Mouse (Mus musculus): ENCODE data around the gene C2cd4d.

C2cd4d gene

DNA sequence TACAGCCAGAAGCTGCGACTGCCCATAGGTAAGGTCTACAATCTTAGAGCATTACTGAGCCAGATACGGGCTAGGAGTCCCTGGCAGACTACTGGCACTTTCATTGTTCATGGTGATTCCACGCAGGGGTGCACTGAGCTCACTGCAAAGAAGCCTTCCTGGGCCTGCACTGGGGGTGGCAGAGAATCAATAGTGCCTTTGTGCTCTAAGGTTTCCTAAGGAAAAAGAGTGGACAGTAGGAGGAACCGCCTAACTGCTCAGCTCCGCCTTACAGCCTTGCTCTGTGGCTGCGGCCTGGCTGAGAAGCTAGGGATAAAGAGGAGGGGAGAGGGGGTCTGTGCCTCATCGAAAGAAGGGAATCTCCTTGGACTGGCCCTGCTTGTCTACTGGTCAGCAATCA, at the start of gene C2cd4d:
C2cd4d (plus strand) TSS at position 301 of the 400 bp plus-strand sequence.
- no peak for DNase-seq (ENCODE audit: low read depth, low spot score)

DNA sequence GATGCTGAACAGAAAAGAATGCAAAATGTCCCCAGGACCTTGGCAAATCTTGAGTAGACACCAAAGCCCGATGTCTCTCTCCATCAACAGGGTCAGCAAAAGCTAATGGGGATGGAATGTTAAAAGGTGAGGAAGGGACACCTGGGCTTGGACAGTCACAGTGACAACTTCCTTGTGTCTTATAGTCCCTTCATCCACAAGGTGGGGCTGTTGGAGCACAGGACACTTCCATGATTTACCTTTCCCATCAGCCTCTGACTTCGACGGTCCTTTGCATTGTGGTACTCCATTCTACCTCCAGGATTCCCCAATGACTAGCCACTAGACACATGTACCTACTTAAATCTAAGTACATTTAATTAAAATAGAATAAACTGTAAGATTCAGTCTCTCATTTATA, 33.6 kb upstream of the C2cd4d start:
- no peak for DNase-seq (ENCODE audit: low read depth, low spot score)

DNA sequence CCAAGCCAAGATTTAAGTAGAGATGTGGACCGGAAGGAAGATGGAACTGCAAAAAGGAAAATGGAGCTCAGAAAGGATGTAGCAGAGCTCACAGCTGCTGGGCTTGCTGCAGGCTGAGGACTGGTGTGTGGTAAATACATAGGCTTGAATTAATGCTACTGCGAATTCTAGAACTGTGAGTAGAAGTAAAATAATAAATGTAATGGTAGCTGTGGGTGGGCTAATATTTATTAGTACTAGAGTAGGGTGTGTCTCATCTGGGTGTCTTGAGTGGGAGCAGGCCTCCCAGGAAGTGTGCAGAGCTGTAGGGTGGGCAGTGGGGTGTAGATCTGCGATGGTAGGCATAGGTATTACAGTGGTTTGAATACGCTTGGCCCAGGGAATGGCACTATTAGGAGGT, 27.8 kb upstream of the C2cd4d start:
- no peak for DNase-seq (ENCODE audit: low read depth, low spot score)

DNA sequence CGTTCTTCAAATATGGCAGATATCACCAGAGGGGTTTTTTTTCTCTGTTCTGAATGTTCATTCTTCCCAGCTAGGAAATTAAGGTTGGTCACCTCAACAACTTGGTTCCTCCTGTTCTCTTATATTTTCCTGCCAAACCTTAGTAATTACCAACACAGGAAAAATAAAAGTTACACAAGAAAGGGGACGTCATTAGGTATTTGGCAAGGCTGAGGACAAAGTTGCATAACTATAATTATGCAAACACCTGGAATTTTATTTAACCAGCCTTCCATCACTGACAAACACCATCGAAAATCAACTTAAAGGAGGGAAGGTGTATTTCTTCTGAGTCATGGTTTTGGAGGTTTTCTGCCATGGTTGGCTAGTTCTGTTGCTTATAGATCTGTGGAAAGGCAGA, 23.7 kb upstream of the C2cd4d start:
- no peak for DNase-seq (ENCODE audit: low read depth, low spot score)

DNA sequence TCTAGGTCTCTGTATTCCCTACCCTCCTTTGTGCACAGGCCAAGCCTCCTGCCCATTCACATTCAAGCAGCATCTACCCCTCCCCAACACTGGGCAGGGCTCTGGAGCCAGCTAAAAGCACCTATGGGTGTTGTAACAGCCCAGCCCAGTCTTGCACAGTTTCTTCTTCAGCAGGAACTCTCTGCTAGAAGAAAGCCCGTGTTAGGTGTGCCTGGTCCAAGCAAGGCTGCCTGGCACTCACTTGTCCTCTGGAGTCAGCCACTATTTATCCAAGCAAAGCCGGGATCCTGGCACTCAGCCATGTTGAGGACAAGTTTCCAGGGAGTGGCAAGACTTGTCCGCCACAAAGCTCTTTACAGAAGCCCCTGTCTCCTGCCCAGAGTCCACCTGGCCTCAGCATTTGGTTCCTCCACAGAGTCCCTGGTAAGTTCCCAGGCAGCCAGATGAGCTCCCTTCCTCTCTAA, 20.2 kb upstream of the C2cd4d start, which contains the start of gene Them5:
Them5 (plus strand) TSS at position 141 of the 464 bp plus-strand sequence.
- DNase-seq (ENCODE audit: low read depth, low spot score), result no peak

DNA sequence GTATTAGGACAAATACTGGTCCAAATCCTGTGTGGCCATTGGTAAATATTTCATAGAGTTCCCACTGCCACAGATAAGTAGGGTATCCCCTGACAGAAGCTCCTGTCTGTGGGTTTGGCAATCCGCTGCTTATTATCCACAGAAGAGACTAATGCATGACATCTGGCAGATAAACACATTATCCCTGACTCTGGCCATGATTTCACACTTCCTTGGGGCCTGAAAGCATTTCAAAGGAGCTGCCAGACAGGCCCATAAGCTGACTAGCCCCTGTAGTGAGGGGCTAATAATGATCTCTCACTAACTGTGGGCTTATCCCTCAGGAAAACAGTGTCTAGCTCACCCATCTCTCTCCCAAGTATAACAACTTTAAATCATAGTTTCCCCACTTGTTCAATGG, 19.7 kb upstream of the C2cd4d start:
- no peak for DNase-seq (ENCODE audit: low read depth, low spot score)

DNA sequence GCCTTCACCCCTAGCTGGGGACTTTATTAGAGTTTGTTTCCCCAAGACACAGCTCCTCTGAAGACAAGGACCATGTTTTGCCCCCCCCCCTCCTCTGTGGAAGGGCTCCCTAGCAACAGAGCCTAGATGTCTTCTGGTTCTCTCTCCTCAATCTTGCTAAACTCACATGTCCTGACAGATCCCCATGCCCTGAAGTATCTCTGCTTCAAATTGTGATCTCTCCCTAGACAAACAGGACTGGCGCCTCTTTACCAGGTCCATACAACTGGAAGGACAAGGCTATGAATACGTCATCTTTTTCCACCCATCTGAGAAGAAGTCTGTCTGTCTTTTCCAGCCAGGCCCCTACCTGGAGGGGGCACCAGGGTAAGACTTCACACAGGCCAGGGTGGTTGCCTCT, 18.1 kb upstream of the C2cd4d start:
- no peak for DNase-seq (ENCODE audit: low read depth, low spot score)

DNA sequence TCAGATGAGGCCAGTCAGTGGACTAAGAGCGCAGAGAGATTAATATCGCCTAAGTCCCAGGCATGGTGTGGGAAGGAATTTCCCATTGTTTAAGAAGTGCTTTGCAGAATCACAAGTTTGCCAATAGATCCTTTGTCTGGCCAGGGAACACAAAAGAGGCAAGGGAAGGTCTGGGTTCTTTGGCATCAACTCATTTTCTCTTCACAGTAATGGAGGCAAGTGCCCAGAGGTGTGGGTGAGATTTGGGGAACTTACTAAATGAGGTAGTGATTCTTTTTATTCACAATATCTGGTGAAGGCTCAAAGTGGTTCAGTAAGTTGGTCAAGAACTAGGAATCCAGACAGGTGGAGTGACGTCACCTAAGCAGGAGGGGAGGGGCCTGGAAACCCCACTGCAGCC, 17.3 kb upstream of the C2cd4d start:
- DNase-seq (ENCODE audit: low read depth, low spot score), result no peak

DNA sequence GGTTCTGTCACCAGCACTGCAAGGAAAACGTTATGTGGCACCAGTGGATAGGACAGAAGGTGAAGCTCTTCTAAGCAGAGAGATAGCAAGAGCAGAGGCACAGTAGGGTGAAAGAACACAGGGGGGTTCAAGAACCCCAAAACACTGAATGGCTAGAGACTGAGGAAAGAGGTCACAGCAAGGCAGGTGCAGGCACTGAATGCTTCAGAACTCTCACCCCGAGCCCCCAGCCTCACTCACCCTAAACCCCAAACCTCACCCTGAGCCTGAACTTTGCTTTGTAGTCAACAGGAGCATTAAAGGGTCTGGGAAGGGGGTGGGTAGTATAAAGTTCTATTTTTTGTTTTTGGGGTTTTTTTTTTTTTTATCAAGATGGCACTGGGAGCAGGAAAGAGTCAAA, 14.1 kb upstream of the C2cd4d start:
- DNase-seq (ENCODE audit: low read depth, low spot score), result no peak

DNA sequence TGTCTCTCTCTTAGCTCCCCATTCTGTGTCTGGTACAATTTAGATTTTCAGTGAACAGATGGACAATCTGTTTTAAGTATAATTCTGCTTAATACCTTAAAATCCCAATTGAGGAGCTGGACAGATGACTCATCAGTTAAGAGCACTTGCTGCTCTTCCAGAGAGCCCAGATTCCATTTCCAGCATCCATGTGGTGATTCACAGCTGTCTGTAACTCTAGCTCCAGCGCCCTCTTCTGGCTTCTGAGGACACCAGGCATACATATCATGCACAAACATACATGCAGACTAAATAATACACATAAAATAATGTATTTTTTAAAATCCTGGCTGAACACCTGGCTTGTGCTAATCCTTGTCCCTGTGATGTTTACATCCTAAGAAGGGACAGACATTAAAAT, 1.4 kb upstream of the C2cd4d start:
- DNase-seq (ENCODE audit: low read depth, low spot score), result peak; percentile 21

DNA sequence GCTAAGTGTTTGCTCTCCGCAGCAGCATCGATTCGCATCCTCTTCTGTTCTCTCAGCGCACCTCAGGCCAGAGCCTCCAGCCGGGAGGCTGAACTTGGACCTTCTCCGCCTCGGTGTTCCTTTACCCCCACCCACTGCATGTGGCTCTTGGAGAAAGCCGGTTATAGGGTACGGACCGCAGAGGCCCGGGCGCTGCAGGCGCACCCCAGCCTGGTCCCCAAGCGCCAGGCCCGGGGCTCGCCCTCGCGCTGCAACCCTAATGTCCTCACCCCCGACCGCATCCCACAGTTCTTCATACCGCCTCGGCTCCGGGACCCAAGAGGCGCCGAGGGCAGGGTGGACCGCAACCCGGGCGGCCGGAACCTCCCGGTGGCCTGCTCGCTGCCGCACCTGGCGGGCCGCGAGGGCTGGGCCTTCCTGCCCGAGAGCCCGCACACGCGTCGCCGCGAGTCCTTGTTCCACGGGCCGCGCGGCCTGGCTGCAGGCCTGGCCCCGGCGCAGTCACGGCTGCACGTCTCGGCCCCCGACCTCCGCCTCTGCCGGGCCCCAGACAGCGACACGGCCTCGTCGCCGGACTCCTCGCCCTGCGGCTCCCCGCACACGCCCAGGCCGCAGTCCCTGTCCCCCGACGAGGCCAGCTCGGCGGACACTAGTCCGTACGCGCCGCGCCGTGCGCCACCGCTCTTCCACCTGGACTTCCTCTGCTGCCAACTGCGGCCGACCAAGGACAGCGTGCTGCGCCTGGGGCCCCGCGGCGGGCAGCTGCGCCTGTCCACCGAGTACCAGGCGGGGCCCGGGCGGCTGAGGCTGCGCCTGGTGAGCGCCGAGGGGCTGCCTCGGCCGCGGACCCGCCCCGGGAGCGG, 1.3 kb downstream of the C2cd4d start:
- no peak for DNase-seq (ENCODE audit: low read depth, low spot score)

DNA sequence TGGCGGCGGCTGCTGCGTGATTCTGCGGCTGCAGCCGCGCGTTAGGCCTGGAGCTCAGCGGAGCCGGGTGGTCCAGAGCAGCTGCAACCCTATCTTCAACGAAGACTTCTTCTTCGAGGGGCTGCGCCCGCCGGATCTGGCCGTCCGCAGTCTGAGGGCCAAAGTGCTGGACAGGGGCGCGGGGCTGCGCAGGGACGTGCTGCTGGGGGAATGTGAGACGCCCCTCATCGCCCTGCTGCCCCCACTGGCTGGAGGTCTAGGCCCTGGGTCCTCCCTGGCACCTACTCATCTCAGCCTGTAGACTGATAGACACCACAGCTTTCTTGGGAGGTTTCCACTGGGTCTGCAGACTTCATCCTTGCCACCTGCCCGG, 1.9 kb downstream of the C2cd4d start:
- no peak for DNase-seq (ENCODE audit: low read depth, low spot score)

DNA sequence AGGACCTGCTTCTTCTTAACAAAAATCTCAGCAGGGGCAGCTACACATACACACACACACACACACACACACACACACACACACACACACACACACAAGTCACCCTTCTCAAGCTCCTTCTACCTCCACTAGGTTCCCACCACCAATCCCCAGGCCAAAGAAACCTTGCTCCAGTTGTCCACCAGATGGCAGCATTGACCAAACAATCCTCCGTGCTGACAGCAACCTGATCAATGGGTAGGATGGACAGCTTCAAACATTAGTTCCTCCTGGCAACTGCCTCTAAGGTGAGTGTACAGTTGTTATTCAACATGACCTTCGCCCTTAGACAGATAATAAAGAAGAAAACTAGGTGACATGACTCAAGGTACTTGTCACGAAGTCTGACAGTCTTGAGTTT, 4.5 kb downstream of the C2cd4d start:
- peak; percentile 90 for DNase-seq (ENCODE audit: low read depth, low spot score)

DNA sequence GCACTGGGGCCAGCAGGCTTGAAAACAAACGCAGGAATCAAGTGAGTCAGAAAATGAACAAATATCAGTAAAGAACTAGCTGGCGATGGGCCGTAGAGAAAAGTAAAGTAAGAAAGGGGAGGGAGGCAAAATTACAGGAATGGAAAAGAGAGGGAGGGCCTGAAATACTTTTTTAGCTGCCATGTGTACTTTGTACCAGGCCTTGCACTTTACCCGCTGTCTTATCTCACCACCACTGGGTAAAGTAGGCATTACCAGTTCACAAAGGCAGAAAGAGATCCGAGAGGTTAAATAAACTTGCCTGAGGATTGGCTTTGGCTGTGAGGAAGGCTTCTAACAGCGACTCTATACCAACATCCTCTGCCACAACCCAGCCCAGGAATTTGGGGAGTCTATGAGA, 5.3 kb downstream of the C2cd4d start:
- DNase-seq (ENCODE audit: low read depth, low spot score), result no peak

DNA sequence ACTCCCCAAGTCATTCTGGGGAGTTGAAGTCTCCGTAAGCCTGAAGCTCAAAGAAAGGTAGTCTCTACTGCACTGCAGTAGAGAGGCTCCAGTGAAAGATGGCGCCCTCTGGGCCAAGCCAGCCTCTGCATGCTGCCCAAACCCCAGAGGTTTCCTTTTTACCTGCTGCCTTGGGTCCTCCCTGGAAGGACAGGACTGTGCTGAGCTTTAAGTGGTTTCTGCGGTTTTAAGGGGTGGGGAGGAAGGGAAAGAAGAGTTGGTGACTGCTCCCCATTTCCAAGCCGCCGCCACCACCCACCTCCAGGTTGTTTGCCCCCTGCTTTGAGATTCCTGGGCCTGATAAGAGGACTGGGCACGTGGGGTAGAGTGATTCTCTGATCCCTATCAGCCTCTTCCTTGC, 6.4 kb downstream of the C2cd4d start:
- no peak for DNase-seq (ENCODE audit: low read depth, low spot score)

DNA sequence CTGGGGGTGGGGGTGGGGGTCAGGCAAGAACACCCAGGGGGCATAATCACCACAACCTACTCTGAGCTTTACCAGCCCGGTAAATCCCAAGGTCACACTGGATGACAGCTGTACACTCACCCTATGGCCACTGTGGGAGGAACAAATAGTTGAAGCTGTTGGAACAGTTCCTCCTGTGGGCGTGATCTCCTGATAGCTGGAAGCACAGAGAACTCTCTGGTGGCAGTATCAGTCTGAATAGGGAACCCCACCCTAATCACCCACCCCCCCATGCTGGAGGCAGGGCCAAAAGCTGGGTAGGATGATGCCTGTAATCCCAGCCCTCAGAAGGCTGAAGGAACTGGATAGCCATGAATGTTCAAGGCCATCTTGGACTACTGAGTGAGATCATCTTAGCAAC, 7.5 kb downstream of the C2cd4d start:
- DNase-seq (ENCODE audit: low read depth, low spot score), result no peak

DNA sequence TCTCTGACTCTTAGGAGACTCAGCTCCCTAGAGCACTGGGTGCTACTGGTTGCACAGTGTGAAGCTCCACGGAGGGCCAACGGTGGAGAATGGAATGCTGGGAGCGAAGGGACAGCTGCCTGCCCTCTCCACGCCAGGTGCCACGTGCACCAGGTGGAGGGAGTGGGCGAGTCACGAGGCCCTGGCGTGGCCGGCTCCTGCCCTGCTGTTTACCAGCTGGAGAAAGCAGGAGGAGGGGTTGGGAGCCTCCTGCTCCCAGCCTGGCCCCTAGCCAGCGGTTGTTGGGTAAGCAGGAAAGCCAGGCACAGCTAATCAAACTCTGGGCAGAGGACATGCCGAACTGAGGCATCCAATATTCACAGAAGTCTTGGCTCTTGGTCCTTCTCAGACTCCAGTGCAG, 9.4 kb downstream of the C2cd4d start:
- DNase-seq (ENCODE audit: low read depth, low spot score), result no peak

DNA sequence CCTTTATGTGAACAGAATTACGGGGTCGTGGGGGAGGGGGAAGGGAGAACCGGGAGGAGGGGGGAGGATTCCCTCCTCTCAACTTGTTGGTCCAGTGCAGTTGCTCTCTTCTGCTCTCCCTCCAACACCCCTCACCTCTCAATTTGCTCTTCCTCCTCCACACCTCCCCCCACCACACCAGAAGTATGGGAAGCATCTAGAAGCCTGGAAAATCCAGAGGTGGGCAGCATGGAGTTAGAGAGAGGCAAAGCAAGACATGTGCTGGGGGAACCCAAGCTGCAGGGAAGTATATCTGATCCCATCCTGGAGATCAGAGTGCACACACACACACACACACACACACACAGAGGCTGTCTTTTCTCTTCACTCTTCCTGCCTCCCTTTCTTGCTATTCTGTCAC, 9.8 kb downstream of the C2cd4d start:
- no peak for DNase-seq (ENCODE audit: low read depth, low spot score)

DNA sequence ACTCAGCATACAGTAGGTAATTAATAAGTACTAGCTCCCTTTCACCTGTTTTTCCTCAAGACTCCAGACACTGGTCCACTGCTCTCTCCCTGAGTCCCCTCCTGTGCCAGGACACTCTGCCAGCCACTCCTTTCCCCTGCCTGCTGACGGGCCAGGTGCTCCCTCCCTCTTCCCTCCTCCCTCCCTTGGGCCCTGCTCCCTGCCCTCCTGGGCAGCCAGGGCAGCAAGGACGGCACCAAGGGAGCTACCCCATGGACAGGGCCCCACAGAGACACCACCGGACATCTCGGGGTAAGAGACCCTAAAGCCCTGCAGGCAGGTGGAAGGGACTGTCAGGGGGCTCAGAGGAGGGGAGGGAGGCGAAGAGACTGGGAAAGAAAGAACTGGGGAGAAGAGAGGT, 10.4 kb downstream of the C2cd4d start, which contains the start of gene Rorc:
Rorc (plus strand) TSS at position 154 of the 400 bp plus-strand sequence.
- DNase-seq (ENCODE audit: low read depth, low spot score), result no peak

DNA sequence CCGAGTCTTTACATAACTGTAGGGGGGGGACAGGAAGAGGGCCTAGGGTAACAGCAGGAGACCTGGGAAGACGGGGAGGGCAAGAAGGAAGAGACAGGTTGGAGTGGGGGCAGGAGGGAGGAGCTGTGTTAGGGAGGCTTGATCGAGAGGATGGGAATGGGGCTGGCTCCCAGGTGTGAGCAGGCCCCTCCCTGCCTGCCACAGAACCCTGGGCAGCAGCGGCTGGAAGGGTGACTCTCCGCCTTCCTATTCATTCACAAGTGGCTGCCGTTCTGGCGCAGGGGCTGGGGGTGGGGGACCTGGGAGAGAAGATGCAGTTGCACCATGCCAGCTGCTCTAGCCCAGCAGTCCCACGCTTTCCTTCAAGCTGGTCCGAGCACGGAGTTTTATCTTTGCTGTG, 10.9 kb downstream of the C2cd4d start:
- DNase-seq (ENCODE audit: low read depth, low spot score), result no peak

DNA sequence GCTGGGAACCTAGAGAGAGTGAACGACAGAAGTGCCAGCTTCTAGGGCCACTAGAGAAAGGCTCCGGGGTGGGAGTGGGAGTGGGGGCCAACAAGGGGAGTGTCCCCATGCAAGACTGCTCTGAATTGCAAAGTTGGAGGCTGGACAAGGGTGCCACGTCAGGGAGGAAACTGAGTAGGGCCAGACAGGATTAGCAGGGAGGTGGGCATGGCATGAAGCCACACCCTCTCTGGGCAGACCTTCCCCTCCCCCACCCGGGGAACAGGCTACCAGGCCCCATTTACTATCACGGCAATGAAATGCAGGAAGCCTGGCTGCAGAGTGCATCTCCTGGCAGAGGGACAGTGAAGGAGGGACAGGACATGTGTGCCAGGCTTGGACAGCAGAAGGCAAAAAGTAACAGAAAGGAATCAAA, 11.4 kb downstream of the C2cd4d start:
- DNase-seq (ENCODE audit: low read depth, low spot score), result no peak

DNA sequence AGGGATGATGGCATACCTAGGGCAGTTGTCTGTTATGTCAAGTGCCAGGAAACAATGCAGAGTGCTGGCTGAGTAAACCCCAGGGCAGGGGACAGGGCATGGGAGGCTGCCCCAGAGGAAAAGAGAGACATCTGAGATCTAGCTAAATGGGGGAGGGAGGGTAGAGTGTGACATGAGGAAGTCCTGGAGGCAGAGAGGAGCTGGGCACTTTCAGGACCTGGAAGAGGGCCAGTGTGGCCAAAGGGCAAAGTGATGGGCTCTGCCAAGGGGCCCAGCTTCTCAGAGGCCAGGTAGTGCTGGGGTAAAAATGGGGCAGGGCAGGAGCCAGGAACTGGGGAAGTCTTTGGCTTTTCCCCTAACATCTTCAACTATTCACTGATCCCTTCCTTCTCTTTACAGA, 12.4 kb downstream of the C2cd4d start:
- DNase-seq (ENCODE audit: low read depth, low spot score), result no peak

DNA sequence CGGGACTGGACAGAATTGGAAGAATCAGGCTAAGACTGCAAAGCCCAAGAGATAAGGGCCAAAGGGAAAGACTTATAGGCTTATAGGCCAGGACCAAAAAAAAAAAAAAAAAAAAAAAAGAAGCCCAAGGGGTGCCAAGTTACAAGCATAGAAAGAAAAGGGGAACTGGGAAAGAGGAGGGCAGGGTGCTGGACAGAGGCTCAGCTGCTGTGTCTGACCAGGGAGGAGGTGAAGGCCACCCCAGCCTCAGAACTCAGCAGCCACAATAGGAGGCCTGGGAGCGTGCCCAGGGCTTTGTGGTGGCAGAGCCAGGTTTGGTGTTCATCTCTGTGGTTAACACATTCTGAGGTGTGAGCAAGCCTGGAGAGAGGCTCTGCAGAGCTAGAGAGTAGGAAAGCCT, 12.9 kb downstream of the C2cd4d start:
- no peak for DNase-seq (ENCODE audit: low read depth, low spot score)

DNA sequence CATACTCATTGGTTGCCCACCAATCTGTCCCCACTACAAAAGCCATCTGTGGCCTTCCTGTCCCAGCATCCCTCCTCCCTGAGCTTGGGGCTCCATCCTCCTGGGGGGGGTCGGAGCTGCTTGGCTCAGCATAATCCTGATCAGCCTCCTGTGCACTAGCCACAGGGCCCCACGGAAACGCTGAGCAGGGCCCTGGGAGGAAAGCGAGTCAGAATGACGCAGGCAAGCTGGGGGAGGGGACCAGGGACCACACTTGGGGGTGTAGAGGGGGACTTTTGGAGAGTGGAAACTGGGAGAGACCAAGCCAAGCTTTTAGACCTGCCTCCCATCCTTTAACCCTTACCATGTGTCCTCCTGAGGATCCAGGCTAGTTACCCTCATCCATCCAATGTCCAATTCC, 13.6 kb downstream of the C2cd4d start:
- DNase-seq (ENCODE audit: low read depth, low spot score), result peak; percentile 32
